Comparison of ENCODE assay signal across 9 mouse cellular contexts in the genomic region with DNA sequence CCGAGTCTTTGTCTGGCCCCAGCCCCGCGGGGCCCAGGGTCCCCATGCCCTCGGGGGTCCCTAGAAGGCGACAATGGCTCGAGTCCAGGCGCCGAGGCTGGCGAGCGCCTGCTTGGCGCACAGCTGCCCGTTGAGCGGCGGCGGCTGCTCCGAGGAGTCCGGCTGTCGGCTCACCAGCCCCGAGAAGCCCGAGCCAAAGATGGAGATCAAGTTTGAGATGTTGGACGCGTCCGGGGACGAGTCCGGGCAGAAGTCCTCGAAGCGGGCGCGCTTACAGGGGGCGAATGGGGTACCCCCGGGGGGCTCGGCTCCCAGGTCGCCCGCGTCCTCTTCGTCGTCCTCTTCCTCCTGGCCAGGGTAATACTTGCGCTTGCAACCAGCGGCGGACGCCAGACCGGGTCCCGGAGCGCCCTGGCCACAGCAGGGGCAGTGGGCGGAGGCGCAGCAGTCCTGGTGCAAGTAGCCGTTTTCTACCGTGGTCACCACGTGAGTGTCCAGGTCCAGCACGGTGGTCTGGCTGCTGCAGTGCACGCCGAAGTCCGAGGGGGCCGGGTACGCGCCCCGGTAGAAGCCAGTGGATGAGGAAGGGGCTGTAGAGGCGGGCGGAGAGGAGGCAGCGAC. TPM values are rescaled to one million over a fixed set of nuclear protein-coding genes. Genes with fewer than 3 reads are reported as not detected.
DNase-seq lines count a peak whose midpoint lies in the region; ATAC-seq and TF ChIP-seq lines count a peak whose summit lies in the region.
"Had no signal": no experiment of that assay in that cellular context is flagged by ENCODE, and none has a peak within 500 bp of the region (broad histone marks: within the 10 kb centered on the region; RNA-seq: fewer than 3 reads in every experiment).

No protein-coding gene starts in this region.

- TF ChIP-seq CTCF in MEL (IDR thresholded peaks at IDR 0.05 in 2 of 3, conservative IDR thresholded peaks at IDR 0.05 in 1 of 3; ENCODE audit: control insufficient read depth in 1 of 3, insufficient read depth in 1 of 3, low read depth in 2 of 3, low read length in 3 of 3, poor library complexity in 1 of 3, severe bottlenecking in 1 of 3) = no peak

- H3K27ac ChIP-seq in MEL (ENCODE audit: control insufficient read depth, low read depth, low read length) = peak overlapping the region; percentile 89; the same call in 1 of the 2 replicates
- peak overlapping the region; percentile 98 for H3K27ac ChIP-seq in embryonic facial prominence, embryonic 15.5 days (replicated peaks)
- peak overlapping the region; percentile 87 for H3K27ac ChIP-seq in midbrain, embryonic 14.5 days (replicated peaks; ENCODE audit: low read depth, low read length)

- peaks cover 0 to 12% of the 10 kb centered on the region in 2 experiments; a peak in 3 of 4 replicates for H3K4me1 ChIP-seq in MEL (ENCODE audit: control insufficient read depth in 1 of 2, insufficient read depth in 2 of 2, low read length in 2 of 2)
- peaks cover 39% of the 10 kb centered on the region for H3K4me1 ChIP-seq in embryonic facial prominence, embryonic 15.5 days
- peaks cover 32% of the 10 kb centered on the region for H3K4me1 ChIP-seq in midbrain, embryonic 14.5 days (ENCODE audit: control insufficient read depth, insufficient read depth, low read length)

- intact Hi-C loops in heart, postnatal 10 days (cut with DNase I) = loop anchor here (2.0 to 5.0 kb wide), 5 partner anchors 70 to 240 kb away; a partner anchor contains a TSS

- TF ChIP-seq RAD21 in MEL (IDR thresholded peaks at IDR 0.05; ENCODE audit: low read depth, low read length) = no peak

- no peak for TF ChIP-seq POLR2A in MEL (IDR thresholded peaks at IDR 0.05; ENCODE audit: control insufficient read depth in 1 of 2, insufficient read depth in 1 of 2, low read depth in 1 of 2, low read length in 2 of 2, poor library complexity in 1 of 2)

- H3K4me2 ChIP-seq in embryonic facial prominence, embryonic 15.5 days (replicated peaks) = peak overlapping the region; percentile 97
- H3K4me2 ChIP-seq in midbrain, embryonic 14.5 days (ENCODE audit: low read length) = peak overlapping the region; percentile 98

- no peak for TF ChIP-seq EP300 in MEL (IDR thresholded peaks at IDR 0.05; ENCODE audit: low read depth in 1 of 2, low read length in 2 of 2)

- no peaks in the 10 kb centered on the region for H3K9me3 ChIP-seq in MEL (replicated peaks; ENCODE audit: insufficient read depth, low read length)
- no peaks in the 10 kb centered on the region for H3K9me3 ChIP-seq in embryonic facial prominence, embryonic 15.5 days (replicated peaks)
- H3K9me3 ChIP-seq in midbrain, embryonic 14.5 days (ENCODE audit: control insufficient read depth, low read length) = no peaks in the 10 kb centered on the region

- ATAC-seq in embryonic facial prominence, embryonic 15.5 days (ENCODE audit: insufficient number of reproducible peaks, low FRiP score, low TSS enrichment, low read depth) = no peak
- ATAC-seq in midbrain, embryonic 14.5 days (ENCODE audit: low FRiP score, low TSS enrichment) = no peak

- peak; percentile 73 to 76 for DNase-seq in cerebellum, postnatal 10 days
- no peak for DNase-seq in cerebellum, adult 18-20 months
- no peak for DNase-seq in MEL (ENCODE audit: low read depth, low spot score)
- DNase-seq in heart, postnatal 10 days = peak; percentile 61 to 72
- DNase-seq in kidney, postnatal 36 days = peak; percentile 34 to 68
- DNase-seq in midbrain, embryonic 14.5 days = peak; percentile 70
- DNase-seq in yolk sac, embryonic 10.5 days (ENCODE audit: low spot score) = peak; percentile 63

- no peaks in the 10 kb centered on the region for H3K27me3 ChIP-seq in MEL (ENCODE audit: control insufficient read depth in 1 of 2, insufficient read depth in 2 of 2, low read length in 2 of 2)
- H3K27me3 ChIP-seq in embryonic facial prominence, embryonic 15.5 days = no peaks in the 10 kb centered on the region
- no peaks in the 10 kb centered on the region for H3K27me3 ChIP-seq in midbrain, embryonic 14.5 days (ENCODE audit: control insufficient read depth, insufficient read depth, low read length)

- peak overlapping the region in 1 of 2 experiments; percentile 71; a peak in 2 of 4 replicates for H3K4me3 ChIP-seq in MEL (ENCODE audit: control insufficient read depth in 1 of 2, insufficient read depth in 1 of 2, low read depth in 2 of 2, low read length in 2 of 2)
- H3K4me3 ChIP-seq in embryonic facial prominence, embryonic 15.5 days (replicated peaks) = peak overlapping the region; percentile 69
- peak overlapping the region; percentile 70 for H3K4me3 ChIP-seq in midbrain, embryonic 14.5 days (replicated peaks; ENCODE audit: low read depth, low read length)

- peaks cover 0 to 5% of the 10 kb centered on the region in 2 experiments; a peak in 2 of 4 replicates for H3K36me3 ChIP-seq in MEL (ENCODE audit: control insufficient read depth in 1 of 2, insufficient read depth in 2 of 2, low read length in 2 of 2)
- H3K36me3 ChIP-seq in embryonic facial prominence, embryonic 15.5 days = no peaks in the 10 kb centered on the region
- no peaks in the 10 kb centered on the region for H3K36me3 ChIP-seq in midbrain, embryonic 14.5 days (ENCODE audit: control insufficient read depth, insufficient read depth, low read length)
- H3K36me3 ChIP-seq: G1E had no signal

- under 1% methylated on average over 60 of the region's 60 CpGs for WGBS in embryonic facial prominence, embryonic 15.5 days
- under 1% methylated on average over 60 of the region's 60 CpGs for WGBS in midbrain, embryonic 14.5 days

- H3K79me2 ChIP-seq in MEL (ENCODE audit: control insufficient read depth, insufficient read depth, low read length, poor library complexity) = no peaks in the 10 kb centered on the region

- peak overlapping the region; percentile 78 for H3K9ac ChIP-seq in MEL (ENCODE audit: control insufficient read depth, low read depth, low read length, poor library complexity, severe bottlenecking)
- peak overlapping the region; percentile 85 for H3K9ac ChIP-seq in embryonic facial prominence, embryonic 15.5 days
- peak overlapping the region; percentile 90 for H3K9ac ChIP-seq in midbrain, embryonic 14.5 days (replicated peaks; ENCODE audit: low read length)

TF ChIP-seq in MEL, 35 proteins besides CTCF, POLR2A, EP300 and RAD21:
- TF ChIP-seq ELF1 (IDR thresholded peaks at IDR 0.05; ENCODE audit: low read depth, low read length) (no peak), BHLHE40 (IDR thresholded peaks at IDR 0.05; ENCODE audit: borderline replicate concordance, low read depth, low read length) (no peak), POLR2AphosphoS2 (IDR thresholded peaks at IDR 0.05; ENCODE audit: low read length) (no peak), MAFK (IDR thresholded peaks at IDR 0.05; ENCODE audit: borderline replicate concordance, low read depth, low read length) (no peak)

RNA-seq across cellular contexts. Expression of a gene that starts 1.2 kb away (rescaled TPM):
- not detected in 2 replicates for total RNA-seq in MEL (2012; rRNA removed)
- under 1 TPM in 1 of 2 experiments, not detected in 1; 0.06 TPM for polyA plus RNA-seq in MEL (2012; ENCODE audit: insufficient read depth in 1 of 2, insufficient read length in 2 of 2, low read depth in 1 of 2, low replicate concordance in 2 of 2, missing spikeins in 1 of 2)
- 2.2 and 3.0 TPM in 2 replicates for polyA plus RNA-seq in embryonic facial prominence, embryonic 15.5 days (2015; fragmentation: Nextera tagmentation; extraction: Ambion mirVana)
- 10 to 100 TPM in 1 of 2 experiments, 1 to 10 TPM in 1; 9.5 to 12.2 TPM for total RNA-seq in heart, postnatal 10 days (2021)
- 3.7 and 4.3 TPM in 2 replicates for polyA plus RNA-seq in midbrain, embryonic 14.5 days (2014; fragmentation: Nextera tagmentation; extraction: Ambion mirVana)
- total RNA-seq: G1E had no signal
- polyA plus RNA-seq: G1E had no signal

RNA-seq across cellular contexts. Expression of a gene that starts 57.0 kb away (rescaled TPM):
- 139 and 159 TPM in 2 replicates for total RNA-seq in MEL (2012; rRNA removed)
- polyA plus RNA-seq in MEL (2012; ENCODE audit: insufficient read depth in 1 of 2, insufficient read length in 2 of 2, low read depth in 1 of 2, low replicate concordance in 2 of 2, missing spikeins in 1 of 2) = 100 to 1,000 TPM in 1 of 2 experiments, not detected in 1; 382 TPM
- polyA plus RNA-seq in embryonic facial prominence, embryonic 15.5 days (2015; fragmentation: Nextera tagmentation; extraction: Ambion mirVana) = 146 and 154 TPM in 2 replicates
- total RNA-seq in heart, postnatal 10 days (2021) = 100 to 1,000 TPM; 125 to 133 TPM
- polyA plus RNA-seq in midbrain, embryonic 14.5 days (2014; fragmentation: Nextera tagmentation; extraction: Ambion mirVana) = 86.7 and 115 TPM in 2 replicates

RNA-seq across cellular contexts. Expression of a gene that starts 57.2 kb away (rescaled TPM):
- total RNA-seq in MEL (2012; rRNA removed) = 22.0 and 23.9 TPM in 2 replicates
- polyA plus RNA-seq in MEL (2012; ENCODE audit: insufficient read depth in 1 of 2, insufficient read length in 2 of 2, low read depth in 1 of 2, low replicate concordance in 2 of 2, missing spikeins in 1 of 2) = 10 to 100 TPM in 1 of 2 experiments, not detected in 1; 93.9 TPM
- 29.4 and 32.1 TPM in 2 replicates for polyA plus RNA-seq in embryonic facial prominence, embryonic 15.5 days (2015; fragmentation: Nextera tagmentation; extraction: Ambion mirVana)
- 100 to 1,000 TPM; 448 to 485 TPM for total RNA-seq in heart, postnatal 10 days (2021)
- 22.2 and 24.0 TPM in 2 replicates for polyA plus RNA-seq in midbrain, embryonic 14.5 days (2014; fragmentation: Nextera tagmentation; extraction: Ambion mirVana)

Comparison
In these comparisons a context has a peak if more than half of its experiments do, and no peak if none do; other contexts are left out.
1. DNase-seq: peak in cerebellum, postnatal 10 days (2 of 2), heart, postnatal 10 days (2 of 2), kidney, postnatal 36 days (2 of 2), midbrain, embryonic 14.5 days (single experiment) and yolk sac, embryonic 10.5 days (single experiment); none in cerebellum, adult 18-20 months (0 of 2) and MEL (single experiment).
2. Peak in every context shown above with its lines, with median percentiles within 50 percentile points of each other: H3K27ac ChIP-seq and H3K9ac ChIP-seq.